Mouse (Mus musculus) urinary bladder, adult 2 months (tissue): Measurements from ENCODE around the gene Dnah14. TPM values are rescaled to one million over a fixed set of nuclear protein-coding genes. Genes with fewer than 3 reads are reported as not detected.

ENCODE experiments used
- DNase-seq: peaks from one replicate; pipeline ENCODE4 v3.0.0; 2022; ENCODE audit warnings: low spot score
- polyA plus RNA-seq: library from polyadenylated mRNA; depleted of rRNA; stranded (reverse); fragments of >200 nt; gene quantifications from 2 replicates; pipeline ENCODE4 v1.2.3, GENCODE M21; 2012

Dnah14 gene
- polyA plus RNA-seq, 1 experiment, result 0.19 TPM

DNA sequence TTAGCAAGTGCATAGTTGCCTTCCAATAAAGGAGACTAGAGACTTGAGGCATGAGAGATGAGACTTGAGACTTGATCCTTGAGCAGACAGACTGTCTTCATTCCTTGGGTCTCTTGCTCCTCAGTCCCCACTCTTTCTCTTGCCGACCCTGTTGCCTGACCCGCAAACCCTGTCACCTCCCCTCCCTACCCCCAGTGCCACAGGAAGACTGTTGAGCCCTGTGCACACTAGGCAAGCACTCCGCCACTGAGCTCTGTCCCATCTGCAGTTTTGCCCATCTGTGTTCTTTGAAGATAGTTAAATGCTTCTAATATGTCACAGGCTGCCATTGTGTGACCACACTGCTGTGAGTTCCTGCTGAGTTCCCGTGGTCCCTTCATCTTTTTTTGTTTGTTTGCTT is 23.0 kb downstream of the Dnah14 start:
- DNase-seq, result no peak

DNA sequence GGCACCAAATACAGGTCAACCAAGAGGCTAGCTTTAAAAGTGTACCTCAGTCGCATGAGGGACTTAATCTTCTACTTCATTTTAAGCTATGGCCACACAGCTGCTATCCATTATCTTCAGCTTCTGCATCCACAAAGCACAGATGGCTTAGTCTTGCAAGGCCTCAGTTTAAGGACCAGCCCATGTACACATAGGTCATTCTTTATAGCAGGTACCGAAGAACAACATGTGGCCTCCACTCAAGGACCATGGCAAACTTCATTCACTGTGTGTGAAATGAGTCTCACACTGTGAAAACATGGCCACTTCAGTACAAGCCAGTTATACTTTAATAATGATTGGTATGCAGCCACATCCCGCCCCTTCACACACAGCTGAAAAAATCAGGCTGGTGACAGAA is 34.8 kb downstream of the Dnah14 start:
- DNase-seq, result no peak

DNA sequence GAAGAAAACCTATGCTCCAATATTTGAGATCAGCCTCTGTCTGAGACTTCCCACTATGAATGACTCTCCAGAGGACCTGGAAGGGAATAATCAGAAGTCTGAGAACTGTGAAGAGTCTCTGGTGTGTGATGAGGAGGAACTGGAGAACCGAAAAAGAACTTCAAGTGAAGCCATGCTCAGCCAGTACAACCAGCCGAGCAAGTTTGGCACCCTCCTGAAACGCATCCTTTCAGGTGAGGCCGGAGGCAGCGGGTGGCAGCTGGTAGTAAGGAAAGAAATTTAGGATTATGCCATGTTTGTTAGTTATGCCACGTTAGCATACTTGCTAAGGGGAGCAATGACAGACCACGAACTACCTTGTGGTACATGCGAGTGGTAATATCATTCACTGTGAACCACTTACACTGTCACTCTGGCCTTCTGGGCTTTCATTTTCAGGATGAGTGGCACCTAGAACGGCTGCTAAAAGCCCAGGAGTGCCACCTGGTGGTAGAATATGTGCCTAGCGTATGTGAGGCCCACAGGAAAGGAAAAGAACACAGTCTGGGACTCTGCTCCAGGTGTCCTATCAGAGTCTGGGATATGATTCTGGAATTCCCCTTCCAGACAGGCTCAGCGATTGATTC is 39.6 kb downstream of the Dnah14 start:
- DNase-seq, result no peak

- DNase-seq, result no peak
Observed at GRCm38 (mm10) chr1:181617332-181617731, 41.0 kb downstream of the Dnah14 start.

DNA sequence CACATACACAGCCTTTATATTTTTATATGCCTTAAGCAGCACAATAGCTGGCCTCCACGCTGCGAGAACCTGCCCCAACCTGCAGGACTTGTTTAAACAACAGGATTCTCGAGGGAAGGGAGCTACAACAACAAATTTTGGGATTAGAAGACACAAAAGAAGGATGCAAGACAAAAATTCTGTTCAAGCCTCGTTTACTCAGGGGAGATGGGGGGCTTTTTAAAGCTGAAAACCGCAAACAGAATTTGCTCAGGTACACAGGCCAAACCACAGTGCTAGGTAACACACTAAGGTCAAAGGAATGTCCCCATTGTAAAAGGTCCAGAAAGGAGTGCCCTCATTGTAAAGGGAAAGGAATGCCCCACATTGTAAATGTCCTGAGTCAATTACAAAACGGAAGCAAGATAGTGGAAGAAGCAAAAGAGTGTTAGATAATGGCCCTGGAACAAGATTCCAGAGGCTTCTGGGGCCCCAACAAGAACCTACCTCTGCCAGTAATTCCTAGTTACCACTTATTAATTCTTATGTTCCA is 46.9 kb downstream of the Dnah14 start:
- DNase-seq, result no peak

DNA sequence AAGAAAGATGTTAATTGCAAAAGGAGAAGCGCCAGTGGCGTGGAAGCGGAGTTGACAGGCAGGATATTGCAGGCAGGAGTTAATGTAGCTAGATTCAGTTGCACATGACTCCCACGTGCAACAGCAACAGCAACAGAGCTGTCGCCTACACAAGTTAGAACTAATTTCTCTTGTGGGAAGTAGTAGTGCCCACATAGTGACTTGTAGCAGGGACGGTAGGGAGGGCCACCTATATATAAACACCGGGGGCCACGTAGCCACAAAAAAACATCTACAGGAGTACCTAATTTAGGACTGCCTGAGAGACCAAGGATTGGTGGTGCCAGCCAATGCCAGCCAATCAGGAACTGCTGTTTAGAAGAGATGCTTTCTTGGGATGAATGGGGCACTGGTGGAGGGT is 48.5 kb downstream of the Dnah14 start:
- DNase-seq, result no peak

GRCm38 (mm10) chr1:181628276-181628675 is 51.9 kb downstream of the Dnah14 start:
- DNase-seq, result no peak

- DNase-seq, result no peak
Observed at GRCm38 (mm10) chr1:181631371-181631770, 55.0 kb downstream of the Dnah14 start.

GRCm38 (mm10) chr1:181637997-181638713 is 61.8 kb downstream of the Dnah14 start:
- no peak for DNase-seq

- DNase-seq, result no peak
Observed at GRCm38 (mm10) chr1:181640383-181640782, 64.0 kb downstream of the Dnah14 start.

- no peak for DNase-seq
Observed at GRCm38 (mm10) chr1:181647467-181647866, 71.1 kb downstream of the Dnah14 start.

- no peak for DNase-seq
Observed at GRCm38 (mm10) chr1:181653481-181653880, 77.1 kb downstream of the Dnah14 start.

DNA sequence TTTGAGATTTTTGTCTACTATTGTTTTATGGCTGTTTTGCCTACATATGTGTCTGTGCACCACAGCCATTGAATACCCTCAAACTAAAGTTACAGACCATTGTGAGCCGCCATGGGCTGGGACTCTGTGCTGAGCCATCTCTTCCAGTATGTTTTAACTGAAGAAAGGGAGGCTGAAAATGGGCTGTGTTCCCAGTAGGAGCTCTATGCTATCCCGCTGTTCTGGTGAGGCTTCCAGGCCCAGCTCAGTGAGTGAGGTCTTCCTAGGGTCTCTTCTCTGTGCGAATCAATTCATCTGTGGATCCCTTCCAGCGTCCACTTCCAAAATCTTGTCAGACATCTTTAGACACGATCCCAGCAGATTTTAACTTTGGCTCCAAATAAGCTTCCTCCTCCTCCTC is 80.1 kb downstream of the Dnah14 start:
- DNase-seq, result no peak

DNA sequence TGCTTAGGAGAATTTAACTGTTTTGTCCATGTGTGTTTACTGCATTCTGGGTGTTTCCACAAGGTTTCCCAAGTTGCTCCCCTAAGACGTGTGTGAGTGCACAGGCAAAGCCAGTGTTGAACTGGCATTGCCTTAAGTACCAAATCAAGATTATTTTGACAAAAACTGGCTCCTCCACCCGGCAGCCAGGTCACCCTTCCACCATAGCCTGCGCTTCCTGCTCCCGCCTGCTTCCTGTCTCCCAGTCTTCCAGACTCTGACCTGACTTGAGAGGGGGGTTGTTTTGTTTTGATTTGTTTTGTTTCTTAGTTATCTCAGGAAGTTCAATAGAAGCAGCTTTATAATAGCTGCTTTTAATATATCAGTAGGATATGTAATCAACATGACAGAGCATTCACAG is 90.4 kb downstream of the Dnah14 start:
- no peak for DNase-seq

DNA sequence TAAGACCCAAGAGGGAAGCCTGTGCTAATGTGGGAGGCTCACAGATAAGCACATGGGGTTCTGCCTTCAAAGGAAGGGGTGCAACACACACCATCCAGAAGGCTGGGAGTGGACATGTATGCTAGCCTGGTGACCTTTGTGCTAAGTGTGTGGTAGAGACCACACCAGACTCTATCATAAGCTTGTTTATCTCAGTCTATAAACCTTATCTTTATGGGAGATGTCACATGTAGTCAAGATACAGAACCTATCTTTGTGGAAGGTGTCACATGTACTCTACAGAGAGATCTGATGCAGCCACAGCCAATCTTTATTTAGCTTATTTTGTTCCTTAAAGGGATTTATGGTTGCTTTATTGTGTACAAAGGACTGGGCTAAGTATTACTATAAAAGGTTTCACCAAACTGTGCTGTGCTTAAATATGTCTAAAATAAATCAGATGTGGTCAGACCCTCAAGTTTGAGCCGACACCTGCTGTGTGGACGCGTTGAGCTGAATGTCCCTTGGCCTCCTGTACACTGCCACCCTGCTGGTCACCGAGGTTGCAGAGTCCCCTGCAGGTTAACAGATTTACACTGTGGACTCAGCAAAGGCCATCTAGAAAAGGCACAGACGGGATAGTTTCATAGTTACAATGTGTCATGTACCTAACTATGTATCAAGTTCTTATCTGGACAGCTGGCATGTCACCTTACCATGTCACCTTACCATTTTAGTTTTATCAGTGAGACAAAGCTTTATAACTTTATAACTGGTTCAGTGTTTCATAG is 118.6 kb downstream of the Dnah14 start:
- DNase-seq, result no peak

GRCm38 (mm10) chr1:181728707-181729106 is 152.3 kb downstream of the Dnah14 start:
- DNase-seq, result no peak

- DNase-seq, result no peak
Observed at GRCm38 (mm10) chr1:181733517-181733916, 157.2 kb downstream of the Dnah14 start.

- DNase-seq, result no peak
Observed at GRCm38 (mm10) chr1:181740259-181740658, 163.9 kb downstream of the Dnah14 start.

GRCm38 (mm10) chr1:181742251-181742885 is 166.0 kb downstream of the Dnah14 start:
- no peak for DNase-seq

DNA sequence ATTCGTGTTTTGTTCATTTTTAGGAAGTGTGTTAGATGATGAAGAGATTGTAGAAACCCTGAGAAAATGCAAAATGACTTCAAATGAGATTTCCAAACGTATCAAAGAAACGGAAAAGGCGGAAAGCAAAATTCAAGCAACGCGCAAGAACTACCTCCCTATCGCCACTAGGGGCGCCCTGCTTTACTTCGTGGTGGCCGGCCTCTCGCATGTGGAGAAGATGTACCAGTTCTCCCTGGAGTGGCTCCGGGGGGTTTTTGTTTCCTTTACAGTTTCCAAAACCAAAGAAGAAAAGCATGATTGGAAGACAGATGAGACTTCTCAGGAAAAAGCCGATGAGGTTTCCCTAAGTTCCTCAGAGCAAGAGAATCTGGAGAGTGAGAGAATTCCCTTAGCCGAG is 193.0 kb downstream of the Dnah14 start:
- DNase-seq, result no peak

- no peak for DNase-seq
Observed at GRCm38 (mm10) chr1:181771871-181772270, 195.5 kb downstream of the Dnah14 start.

DNA sequence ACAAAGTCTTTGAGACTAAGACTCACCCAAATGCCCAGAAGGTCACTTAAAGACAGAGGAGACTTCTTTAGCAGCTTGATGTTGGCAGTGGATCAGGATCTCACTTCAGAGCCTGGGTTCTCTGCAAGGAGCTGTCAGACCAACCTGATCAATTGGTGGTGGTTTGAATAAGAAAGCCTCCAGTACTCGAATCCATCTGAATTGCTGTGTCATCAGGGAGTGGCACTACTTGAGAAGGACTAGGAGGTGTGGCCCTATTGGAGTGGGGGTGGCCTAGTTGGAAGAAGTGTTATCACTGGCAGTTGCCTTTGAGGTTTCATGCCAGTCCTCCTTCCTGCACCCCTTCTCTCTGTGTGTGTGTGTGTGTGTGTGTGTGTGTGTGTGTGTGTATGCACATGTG is 200.2 kb downstream of the Dnah14 start:
- no peak for DNase-seq
